Mouse (Mus musculus) lung, adult 2 months (tissue): ENCODE data around the gene Slc35b1.

Experiments used
- CTCF ChIP-seq: fragments of 200-500 bp; IDR thresholded peaks from 2 replicates; pipeline ENCODE4 v1.5.1; 2011; ENCODE audit warnings: mild to moderate bottlenecking, low read length, control low read depth; ENCODE audit not compliant: insufficient read depth
- POLR2A ChIP-seq: fragments of 200-500 bp; IDR thresholded peaks from 2 replicates; pipeline ENCODE4 v1.6.1; 2011; ENCODE audit warnings: low read depth, mild to moderate bottlenecking, control low read depth, low read length, borderline replicate concordance; ENCODE audit errors: extremely low read depth

DNA sequence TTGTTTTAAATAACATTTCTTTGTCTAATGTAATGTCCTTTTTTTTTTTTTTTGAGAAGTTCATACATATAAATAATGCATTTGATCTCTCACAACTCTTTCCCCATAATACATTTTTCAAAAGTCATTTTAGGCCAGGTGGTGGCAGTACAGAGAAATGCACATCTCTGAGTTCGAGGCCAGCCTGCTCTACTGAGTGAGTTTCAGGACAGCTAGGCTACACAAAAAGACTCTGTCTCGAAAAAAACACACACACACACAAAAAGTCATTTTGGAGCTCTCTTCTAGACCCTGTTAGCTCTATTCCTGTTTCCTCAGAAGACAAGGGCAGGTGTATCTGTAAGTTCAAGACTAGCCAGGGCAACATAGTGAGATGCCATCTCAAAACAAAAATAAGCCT is 31.8 kb upstream of the Slc35b1 start:
- TF ChIP-seq POLR2A (no peak), CTCF (no peak)
